Mouse (Mus musculus): ENCODE measurements around the gene Gdf3. TPM values are rescaled to one million over a fixed set of nuclear protein-coding genes. Genes with fewer than 3 reads are reported as not detected.
"Not testable (repeated sequence)": the region's sequence is repeated elsewhere in the genome, so short reads cannot be mapped to it uniquely, and the experiment has no call there.

The Gdf3 gene
- total and polyA plus RNA-seq, 2 experiments from 2014 or later = not detected

- H3K4me2 ChIP-seq (ENCODE audit: low read depth) = no peak overlapping the region
- no peak overlapping the region for H3K27ac ChIP-seq (ENCODE audit: low read depth, low read length)
- no peak for TF ChIP-seq CTCF (IDR thresholded peaks at IDR 0.05; ENCODE audit: low read depth)
- no peak overlapping the region for H3K4me3 ChIP-seq (ENCODE audit: low read depth, low read length)
- 87% methylated on average over 13 of the region's 13 CpGs for WGBS
- no peaks in the 10 kb centered on the region for H3K27me3 ChIP-seq (ENCODE audit: insufficient read depth, low read length)
- H3K4me1 ChIP-seq (ENCODE audit: insufficient read depth) = no peaks in the 10 kb centered on the region
- ATAC-seq = no peak
- no peaks in the 10 kb centered on the region for H3K36me3 ChIP-seq (ENCODE audit: insufficient read depth)
- no peaks in the 10 kb centered on the region for H3K9me3 ChIP-seq (ENCODE audit: low read length)
- no peak overlapping the region for H3K9ac ChIP-seq
- DNase-seq = no peak
Measured at GRCm38 (mm10) chr6:122591027-122591758, 18.7 kb downstream of the Gdf3 start.

GRCm38 (mm10) chr6:122579086-122579485 is 30.8 kb downstream of the Gdf3 start:
- no peak for DNase-seq
- H3K9me3 ChIP-seq (ENCODE audit: low read length) = no peaks in the 10 kb centered on the region
- no peak overlapping the region for H3K4me3 ChIP-seq (ENCODE audit: low read depth, low read length)
- ATAC-seq = no peak
- TF ChIP-seq CTCF (IDR thresholded peaks at IDR 0.05; ENCODE audit: low read depth) = no peak
- WGBS = 79% methylated on average over 1 of the region's 1 CpGs
- no peaks in the 10 kb centered on the region for H3K4me1 ChIP-seq (ENCODE audit: insufficient read depth)
- H3K9ac ChIP-seq = no peak overlapping the region
- H3K4me2 ChIP-seq (ENCODE audit: low read depth) = no peak overlapping the region
- no peaks in the 10 kb centered on the region for H3K36me3 ChIP-seq (ENCODE audit: insufficient read depth)
- H3K27ac ChIP-seq (ENCODE audit: low read depth, low read length) = no peak overlapping the region
- H3K27me3 ChIP-seq (ENCODE audit: insufficient read depth, low read length) = no peaks in the 10 kb centered on the region

GRCm38 (mm10) chr6:122577030-122577429 is 32.9 kb downstream of the Gdf3 start:
- no peaks in the 10 kb centered on the region for H3K27me3 ChIP-seq (ENCODE audit: insufficient read depth, low read length)
- H3K9ac ChIP-seq = no peak overlapping the region
- H3K4me3 ChIP-seq (ENCODE audit: low read depth, low read length) = no peak overlapping the region
- no peaks in the 10 kb centered on the region for H3K36me3 ChIP-seq (ENCODE audit: insufficient read depth)
- no peaks in the 10 kb centered on the region for H3K9me3 ChIP-seq (ENCODE audit: low read length)
- no peaks in the 10 kb centered on the region for H3K4me1 ChIP-seq (ENCODE audit: insufficient read depth)
- no peak overlapping the region for H3K27ac ChIP-seq (ENCODE audit: low read depth, low read length)
- H3K4me2 ChIP-seq (ENCODE audit: low read depth) = no peak overlapping the region
- TF ChIP-seq CTCF (IDR thresholded peaks at IDR 0.05; ENCODE audit: low read depth) = no peak
- no peak for DNase-seq
- no peak for ATAC-seq
- WGBS = 92% methylated on average over 3 of the region's 3 CpGs

- not testable (repeated sequence) for H3K9ac ChIP-seq; ATAC-seq; H3K4me2 ChIP-seq (ENCODE audit: low read depth); DNase-seq; H3K27me3 ChIP-seq (ENCODE audit: insufficient read depth, low read length); H3K27ac ChIP-seq (ENCODE audit: low read depth, low read length); H3K9me3 ChIP-seq (ENCODE audit: low read length); H3K4me1 ChIP-seq (ENCODE audit: insufficient read depth); H3K36me3 ChIP-seq (ENCODE audit: insufficient read depth); H3K4me3 ChIP-seq (ENCODE audit: low read depth, low read length)
- 97% methylated on average over 1 of the region's 1 CpGs for whole genome bisulfite sequencing
Measured at GRCm38 (mm10) chr6:122575037-122575436, 34.9 kb downstream of the Gdf3 start.

- 80% methylated on average over 3 of the region's 3 CpGs for WGBS
- Histone ChIP-seq H3K4me3 (ENCODE audit: low read depth, low read length) (no peak overlapping the region), H3K4me2 (ENCODE audit: low read depth) (no peak overlapping the region), H3K9ac (no peak overlapping the region), H3K9me3 (ENCODE audit: low read length) (no peaks in the 10 kb centered on the region), H3K4me1 (ENCODE audit: insufficient read depth) (no peaks in the 10 kb centered on the region), H3K27me3 (ENCODE audit: insufficient read depth, low read length) (no peaks in the 10 kb centered on the region), H3K27ac (ENCODE audit: low read depth, low read length) (no peak overlapping the region), H3K36me3 (ENCODE audit: insufficient read depth) (no peaks in the 10 kb centered on the region)
- no peak for TF ChIP-seq CTCF (IDR thresholded peaks at IDR 0.05; ENCODE audit: low read depth)
- DNase-seq (no peak), ATAC-seq (no peak)
Measured at GRCm38 (mm10) chr6:122571617-122571959, 38.3 kb downstream of the Gdf3 start.

GRCm38 (mm10) chr6:122570695-122571616 is 38.9 kb downstream of the Gdf3 start:
- Histone ChIP-seq H3K4me2 (ENCODE audit: low read depth) (no peak overlapping the region), H3K27me3 (ENCODE audit: insufficient read depth, low read length) (no peaks in the 10 kb centered on the region), H3K9me3 (ENCODE audit: low read length) (no peaks in the 10 kb centered on the region), H3K4me1 (ENCODE audit: insufficient read depth) (no peaks in the 10 kb centered on the region), H3K9ac (no peak overlapping the region), H3K27ac (ENCODE audit: low read depth, low read length) (no peak overlapping the region), H3K4me3 (ENCODE audit: low read depth, low read length) (no peak overlapping the region), H3K36me3 (ENCODE audit: insufficient read depth) (no peaks in the 10 kb centered on the region)
- DNase-seq (no peak), ATAC-seq (no peak)
- 72% methylated on average over 8 of the region's 8 CpGs for WGBS
- no peak for TF ChIP-seq CTCF (IDR thresholded peaks at IDR 0.05; ENCODE audit: low read depth)

GRCm38 (mm10) chr6:122569762-122570161 is 40.1 kb downstream of the Gdf3 start:
- H3K4me2 ChIP-seq (ENCODE audit: low read depth) = no peak overlapping the region
- 77% methylated on average over 1 of the region's 1 CpGs for WGBS
- H3K27ac ChIP-seq (ENCODE audit: low read depth, low read length) = no peak overlapping the region
- DNase-seq (no peak), ATAC-seq (no peak)
- no peak overlapping the region for H3K4me3 ChIP-seq (ENCODE audit: low read depth, low read length)
- no peaks in the 10 kb centered on the region for H3K36me3 ChIP-seq (ENCODE audit: insufficient read depth)
- H3K9ac ChIP-seq = no peak overlapping the region
- H3K9me3 ChIP-seq (ENCODE audit: low read length) = no peaks in the 10 kb centered on the region
- TF ChIP-seq CTCF (IDR thresholded peaks at IDR 0.05; ENCODE audit: low read depth) = no peak
- no peaks in the 10 kb centered on the region for H3K27me3 ChIP-seq (ENCODE audit: insufficient read depth, low read length)
- H3K4me1 ChIP-seq (ENCODE audit: insufficient read depth) = no peaks in the 10 kb centered on the region
